Mouse (Mus musculus): ENCODE measurements around the gene Fam173a.

DNA sequence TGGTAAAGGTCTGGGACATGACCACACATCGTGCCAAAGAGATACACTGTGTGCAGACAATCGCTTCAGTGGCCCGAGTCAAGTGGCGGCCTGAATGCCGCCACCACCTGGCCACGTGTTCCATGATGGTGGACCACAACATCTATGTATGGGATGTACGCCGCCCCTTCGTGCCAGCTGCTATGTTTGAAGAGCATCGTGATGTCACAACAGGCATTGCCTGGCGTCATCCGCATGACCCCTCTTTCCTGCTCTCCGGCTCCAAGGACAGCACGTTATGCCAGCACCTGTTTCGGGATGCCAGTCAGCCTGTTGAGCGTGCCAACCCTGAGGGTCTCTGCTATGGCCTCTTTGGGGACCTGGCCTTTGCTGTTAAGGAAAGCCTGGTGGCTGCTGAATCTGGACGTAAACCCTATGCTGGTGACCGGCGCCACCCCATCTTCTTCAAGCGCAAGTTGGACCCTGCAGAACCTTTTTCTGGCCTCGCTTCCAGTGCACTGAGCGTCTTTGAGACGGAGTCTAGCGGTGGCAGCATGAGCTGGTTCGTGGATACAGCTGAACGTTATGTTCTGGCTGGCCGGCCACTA lies 33.4 kb upstream of the Fam173a start:
- no peak for TF ChIP-seq POLR2A (IDR thresholded peaks at IDR 0.05; ENCODE audit: low read depth, low read length)
- TF ChIP-seq CTCF (IDR thresholded peaks at IDR 0.05; ENCODE audit: extremely low read depth, insufficient read length, insufficient replicate concordance, low read depth, low read length): no peak
